Mouse (Mus musculus): ENCODE data around the gene Fbxo21. TPM values are rescaled to one million over a fixed set of nuclear protein-coding genes. Genes with fewer than 3 reads are reported as not detected.
A peak's percentile ranks its signal among the peaks of the same experiment; 100 is the strongest.

Gene Fbxo21
- polyA plus RNA-seq, 1 experiment from 2014 or later = 67.6 TPM

DNA sequence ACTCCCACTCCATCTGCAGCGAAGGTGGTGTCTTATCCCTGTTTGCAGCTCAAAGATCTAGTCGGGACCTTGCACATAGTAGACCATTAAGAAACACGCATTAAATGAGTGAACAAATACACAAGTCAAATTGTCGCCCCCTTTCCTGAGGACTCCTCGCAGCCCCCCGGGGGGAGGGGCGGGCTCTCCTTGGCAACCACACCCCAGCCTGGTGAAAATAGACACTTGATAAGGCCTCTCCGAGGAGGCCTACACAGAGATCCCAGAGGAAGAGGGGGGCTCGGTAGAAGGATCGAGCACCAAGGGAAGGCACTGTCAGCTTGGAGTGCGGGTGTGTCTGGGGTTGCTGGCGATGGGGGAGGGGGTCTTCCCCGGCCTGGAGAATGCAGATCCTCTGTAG, 49.8 kb downstream of the Fbxo21 start:
- no peak for ATAC-seq (replicated peaks; ENCODE audit: insufficient number of reproducible peaks, low FRiP score, low TSS enrichment, low read depth)
- Histone ChIP-seq H3K4me2 (ENCODE audit: low read depth, low read length) (no peak overlapping the region), H3K27me3 (ENCODE audit: control insufficient read depth, insufficient read depth, low read length) (peaks cover 55% of the 10 kb centered on the region), H3K4me1 (ENCODE audit: control insufficient read depth, insufficient read depth, low read length) (peaks cover 8% of the 10 kb centered on the region; the same call in 1 of the 2 replicates), H3K4me3 (ENCODE audit: low read depth, low read length) (no peak overlapping the region), H3K9me3 (replicated peaks; ENCODE audit: control insufficient read depth, low read length) (no peaks in the 10 kb centered on the region), H3K36me3 (replicated peaks; ENCODE audit: control insufficient read depth, insufficient read depth, low read depth, low read length) (no peaks in the 10 kb centered on the region), H3K9ac (replicated peaks; ENCODE audit: low read length) (no peak overlapping the region), H3K27ac (replicated peaks; ENCODE audit: low read depth, low read length) (no peak overlapping the region)
- under 1% methylated on average over 13 of the region's 13 CpGs for WGBS
- no peak for DNase-seq (ENCODE audit: low spot score)

DNA sequence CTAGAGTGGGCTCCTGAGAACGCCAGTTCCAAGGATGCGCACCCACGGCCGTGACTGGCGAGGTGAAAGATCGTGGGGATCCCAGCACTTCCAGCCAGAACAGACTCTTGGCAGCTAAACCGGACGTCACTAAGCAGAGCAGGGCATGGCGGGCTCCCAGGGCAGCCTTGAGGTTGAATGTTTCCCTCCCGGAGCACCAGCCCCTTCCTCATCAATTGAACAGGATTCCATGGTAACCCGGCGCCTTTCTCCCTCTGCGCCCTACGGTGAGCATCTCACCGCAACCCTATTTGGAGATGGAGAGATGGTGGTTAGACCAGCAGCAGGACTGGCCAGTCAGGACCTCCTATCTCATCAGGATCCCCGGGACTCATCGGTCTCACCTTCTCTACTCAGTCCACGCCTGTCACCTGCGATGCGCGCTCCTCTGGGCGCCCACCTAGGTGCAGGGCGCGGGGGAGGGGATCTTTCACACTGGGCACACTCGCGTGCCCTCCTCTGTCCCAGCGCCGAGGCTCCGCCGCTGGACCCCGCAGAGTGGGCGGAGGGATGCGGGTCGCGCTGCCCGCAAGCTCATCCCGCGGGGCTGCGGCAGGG, 50.7 kb downstream of the Fbxo21 start:
- WGBS = under 1% methylated on average over 39 of the region's 39 CpGs
- DNase-seq (ENCODE audit: low spot score) (peak; percentile 25), ATAC-seq (replicated peaks; ENCODE audit: insufficient number of reproducible peaks, low FRiP score, low TSS enrichment, low read depth) (no peak)
- Histone ChIP-seq H3K4me3 (ENCODE audit: low read depth, low read length) (peak overlapping the region; percentile 64), H3K27me3 (ENCODE audit: control insufficient read depth, insufficient read depth, low read length) (peaks cover 57% of the 10 kb centered on the region), H3K9ac (replicated peaks; ENCODE audit: low read length) (peak overlapping the region; percentile 51), H3K4me1 (ENCODE audit: control insufficient read depth, insufficient read depth, low read length) (peaks cover 8% of the 10 kb centered on the region; the same call in 1 of the 2 replicates), H3K27ac (replicated peaks; ENCODE audit: low read depth, low read length) (no peak overlapping the region), H3K9me3 (replicated peaks; ENCODE audit: control insufficient read depth, low read length) (no peaks in the 10 kb centered on the region), H3K36me3 (replicated peaks; ENCODE audit: control insufficient read depth, insufficient read depth, low read depth, low read length) (no peaks in the 10 kb centered on the region), H3K4me2 (ENCODE audit: low read depth, low read length) (peak overlapping the region; percentile 99)

DNA sequence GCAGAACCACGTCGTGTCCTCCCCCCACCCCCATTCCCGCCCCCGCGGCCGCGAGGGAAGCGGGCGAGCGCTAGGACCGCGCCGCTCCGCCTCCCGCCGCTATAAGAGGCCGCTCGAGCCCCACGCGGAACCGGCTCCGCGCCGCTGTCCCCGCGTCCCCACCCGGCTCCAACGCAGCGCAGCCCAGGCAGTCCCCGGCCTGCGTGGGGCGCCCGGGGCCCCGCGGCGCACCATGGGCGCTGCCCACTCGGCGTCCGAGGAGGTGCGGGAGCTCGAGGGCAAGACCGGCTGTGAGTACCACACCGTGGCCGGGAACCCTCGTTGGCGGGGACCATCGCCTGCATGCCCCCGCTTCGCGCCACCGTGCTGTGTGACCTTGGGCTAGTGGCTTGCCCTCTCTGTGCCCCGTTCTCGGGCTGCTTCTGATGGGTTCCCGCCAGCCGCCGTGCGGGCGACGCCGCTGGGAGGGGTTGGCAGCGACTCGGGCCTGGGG, 51.2 kb downstream of the Fbxo21 start, which contains the start of gene Tesc:
Gene Tesc, plus strand, starts transcription at position 46 of the 493 bp plus-strand sequence.
- H3K9ac ChIP-seq (replicated peaks; ENCODE audit: low read length) = peak within 1 kb of the TSS; percentile 51
- H3K27me3 ChIP-seq (ENCODE audit: control insufficient read depth, insufficient read depth, low read length) = peaks cover 57% of the 10 kb centered on the region
- H3K27ac ChIP-seq (replicated peaks; ENCODE audit: low read depth, low read length) = no peak within 1 kb of the TSS
- peak within 1 kb of the TSS; percentile 64 for H3K4me3 ChIP-seq (ENCODE audit: low read depth, low read length)
- ATAC-seq (replicated peaks; ENCODE audit: insufficient number of reproducible peaks, low FRiP score, low TSS enrichment, low read depth) = no peak
- WGBS = under 1% methylated on average over 45 of the region's 63 CpGs
- no peaks in the 10 kb centered on the region for H3K36me3 ChIP-seq (replicated peaks; ENCODE audit: control insufficient read depth, insufficient read depth, low read depth, low read length)
- peaks cover 8% of the 10 kb centered on the region; the same call in 1 of the 2 replicates for H3K4me1 ChIP-seq (ENCODE audit: control insufficient read depth, insufficient read depth, low read length)
- DNase-seq (ENCODE audit: low spot score) = no peak
- peak within 1 kb of the TSS; percentile 99 for H3K4me2 ChIP-seq (ENCODE audit: low read depth, low read length)
- no peaks in the 10 kb centered on the region for H3K9me3 ChIP-seq (replicated peaks; ENCODE audit: control insufficient read depth, low read length)

DNA sequence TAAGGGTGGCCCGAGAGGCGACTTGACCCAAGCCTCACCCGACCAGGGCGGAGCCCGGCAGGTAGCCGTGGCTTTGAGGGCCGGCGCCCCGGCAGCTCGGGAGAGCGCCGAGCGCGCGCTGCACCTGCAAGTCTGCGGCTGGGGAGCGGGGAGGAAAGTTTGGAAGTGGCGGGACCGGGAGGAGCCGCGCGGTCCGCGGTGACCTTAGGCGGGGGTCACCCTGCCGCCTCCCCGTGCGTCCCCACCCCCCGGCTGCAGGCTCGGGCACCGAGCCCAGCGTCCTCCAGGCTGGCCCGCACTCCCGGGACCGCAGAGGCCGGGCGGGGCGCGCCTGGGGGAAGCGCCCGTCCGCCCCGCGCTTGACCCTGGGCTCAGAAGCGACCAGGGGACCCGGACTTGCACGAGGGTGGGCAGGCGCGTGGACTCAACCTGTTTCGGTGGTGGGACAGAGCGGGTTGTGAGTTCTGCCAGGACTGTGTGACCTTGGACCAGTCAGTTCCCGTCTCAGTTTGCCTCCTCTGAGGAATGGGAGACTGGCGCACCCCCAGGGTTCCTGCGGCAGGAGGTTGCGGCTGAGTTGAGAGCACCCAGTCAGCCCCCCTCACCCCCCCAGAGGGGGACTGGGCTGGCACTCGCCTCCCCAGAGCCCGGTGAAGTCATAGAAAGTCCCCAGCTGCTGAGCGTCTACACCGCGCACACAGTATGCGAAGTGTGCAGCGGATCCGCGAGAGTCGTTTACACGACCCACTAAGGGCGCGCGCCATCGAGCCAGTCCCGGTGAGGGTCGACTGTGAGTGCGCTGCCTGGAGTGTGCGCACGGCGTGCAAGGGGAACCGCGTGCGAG, 51.9 kb downstream of the Fbxo21 start:
- no peak overlapping the region for H3K27ac ChIP-seq (replicated peaks; ENCODE audit: low read depth, low read length)
- ATAC-seq (replicated peaks; ENCODE audit: insufficient number of reproducible peaks, low FRiP score, low TSS enrichment, low read depth) (no peak), DNase-seq (ENCODE audit: low spot score) (no peak)
- peak overlapping the region; percentile 64 for H3K4me3 ChIP-seq (ENCODE audit: low read depth, low read length)
- under 1% methylated on average over 72 of the region's 79 CpGs for WGBS
- H3K4me1 ChIP-seq (ENCODE audit: control insufficient read depth, insufficient read depth, low read length) = peaks cover 8% of the 10 kb centered on the region; the same call in 1 of the 2 replicates
- peaks cover 57% of the 10 kb centered on the region for H3K27me3 ChIP-seq (ENCODE audit: control insufficient read depth, insufficient read depth, low read length)
- no peaks in the 10 kb centered on the region for H3K36me3 ChIP-seq (replicated peaks; ENCODE audit: control insufficient read depth, insufficient read depth, low read depth, low read length)
- H3K9me3 ChIP-seq (replicated peaks; ENCODE audit: control insufficient read depth, low read length) = no peaks in the 10 kb centered on the region
- peak overlapping the region; percentile 99 for H3K4me2 ChIP-seq (ENCODE audit: low read depth, low read length)
- H3K9ac ChIP-seq (replicated peaks; ENCODE audit: low read length) = no peak overlapping the region

DNA sequence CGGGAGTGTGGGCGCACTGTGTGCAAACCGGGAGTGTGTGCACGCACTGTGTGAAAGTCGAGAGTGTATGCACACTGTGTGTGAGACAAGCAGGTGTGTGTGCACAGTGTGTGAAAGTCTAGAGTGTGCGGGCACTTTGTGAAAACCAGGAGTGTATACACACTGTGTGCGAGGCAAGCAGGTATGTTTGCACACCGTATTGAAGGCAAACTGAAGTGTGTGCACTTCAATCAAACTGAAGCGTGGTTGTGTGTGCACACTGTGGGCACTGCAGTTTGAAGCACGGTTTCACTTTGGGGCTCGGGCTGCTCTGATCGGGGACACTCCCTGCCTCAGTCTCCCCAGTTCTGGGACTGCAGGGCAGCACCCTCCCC, 52.5 kb downstream of the Fbxo21 start:
- WGBS = 5% methylated on average over 12 of the region's 12 CpGs
- no peak overlapping the region for H3K27ac ChIP-seq (replicated peaks; ENCODE audit: low read depth, low read length)
- H3K4me3 ChIP-seq (ENCODE audit: low read depth, low read length) = peak overlapping the region; percentile 64
- no peaks in the 10 kb centered on the region for H3K9me3 ChIP-seq (replicated peaks; ENCODE audit: control insufficient read depth, low read length)
- H3K4me2 ChIP-seq (ENCODE audit: low read depth, low read length) = peak overlapping the region; percentile 32
- ATAC-seq (replicated peaks; ENCODE audit: insufficient number of reproducible peaks, low FRiP score, low TSS enrichment, low read depth) (peak; percentile 35), DNase-seq (ENCODE audit: low spot score) (no peak)
- H3K36me3 ChIP-seq (replicated peaks; ENCODE audit: control insufficient read depth, insufficient read depth, low read depth, low read length) = no peaks in the 10 kb centered on the region
- H3K9ac ChIP-seq (replicated peaks; ENCODE audit: low read length) = no peak overlapping the region
- peaks cover 8% of the 10 kb centered on the region; the same call in 1 of the 2 replicates for H3K4me1 ChIP-seq (ENCODE audit: control insufficient read depth, insufficient read depth, low read length)
- H3K27me3 ChIP-seq (ENCODE audit: control insufficient read depth, insufficient read depth, low read length) = peaks cover 57% of the 10 kb centered on the region

DNA sequence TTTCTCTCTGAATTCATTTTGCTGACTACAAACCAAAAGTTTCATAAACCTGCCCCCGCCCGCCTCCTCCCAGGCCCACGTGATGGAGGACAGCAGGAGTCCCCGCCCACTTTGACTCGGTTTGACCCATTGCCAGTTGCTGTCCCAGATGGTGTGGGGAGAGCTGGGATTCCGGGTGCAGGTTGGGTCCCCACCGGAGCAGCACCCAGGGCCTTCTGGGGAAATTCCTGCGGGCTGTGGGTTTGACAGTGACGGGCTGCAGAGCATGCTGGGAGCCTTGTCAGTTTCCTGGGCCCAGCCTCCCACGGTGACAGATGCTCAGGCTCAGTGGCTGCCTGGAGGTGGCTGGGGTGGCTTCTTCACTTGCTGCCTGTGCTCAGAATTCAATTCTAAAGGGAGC, 52.9 kb downstream of the Fbxo21 start:
- DNase-seq (ENCODE audit: low spot score) (peak; percentile 24), ATAC-seq (replicated peaks; ENCODE audit: insufficient number of reproducible peaks, low FRiP score, low TSS enrichment, low read depth) (no peak)
- H3K4me1 ChIP-seq (ENCODE audit: control insufficient read depth, insufficient read depth, low read length) = peaks cover 8% of the 10 kb centered on the region; the same call in 1 of the 2 replicates
- H3K4me2 ChIP-seq (ENCODE audit: low read depth, low read length) = peak overlapping the region; percentile 32; the same call in 1 of the 2 replicates
- 3% methylated on average over 10 of the region's 10 CpGs for WGBS
- no peak overlapping the region for H3K9ac ChIP-seq (replicated peaks; ENCODE audit: low read length)
- peak overlapping the region; percentile 64; the same call in 1 of the 2 replicates for H3K4me3 ChIP-seq (ENCODE audit: low read depth, low read length)
- peaks cover 57% of the 10 kb centered on the region for H3K27me3 ChIP-seq (ENCODE audit: control insufficient read depth, insufficient read depth, low read length)
- H3K27ac ChIP-seq (replicated peaks; ENCODE audit: low read depth, low read length) = no peak overlapping the region
- H3K9me3 ChIP-seq (replicated peaks; ENCODE audit: control insufficient read depth, low read length) = no peaks in the 10 kb centered on the region
- no peaks in the 10 kb centered on the region for H3K36me3 ChIP-seq (replicated peaks; ENCODE audit: control insufficient read depth, insufficient read depth, low read depth, low read length)

DNA sequence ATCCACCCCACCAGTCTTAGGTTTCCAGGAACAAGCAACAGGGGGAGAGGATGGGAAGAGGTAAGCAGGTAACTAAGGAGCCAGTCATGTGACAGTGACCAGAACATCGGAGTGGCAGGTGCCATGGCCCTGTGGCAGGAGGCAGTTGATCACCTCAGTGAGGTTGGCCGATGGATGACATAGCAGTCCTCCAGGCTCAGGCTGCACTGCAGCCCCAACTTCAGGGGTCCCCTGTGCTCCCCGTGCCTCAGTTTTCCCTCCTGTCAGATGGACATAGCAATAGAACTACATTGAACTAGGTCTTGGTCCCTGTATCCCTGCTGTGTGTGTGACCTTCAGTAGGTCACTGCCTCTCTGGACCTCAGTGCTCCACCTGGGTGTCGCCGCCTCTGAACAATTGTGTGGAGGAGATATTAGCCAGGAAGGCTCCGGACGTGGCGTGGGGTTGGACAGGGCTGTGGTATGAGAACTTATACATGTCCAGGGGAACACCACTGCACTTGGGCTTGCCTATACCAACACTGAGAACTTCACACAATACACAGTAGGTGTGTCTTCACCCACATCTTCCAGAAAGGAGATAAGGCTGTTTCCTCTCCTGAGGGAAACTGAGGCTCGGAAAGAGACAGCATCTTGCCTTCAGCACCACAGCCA, 53.6 kb downstream of the Fbxo21 start:
- DNase-seq (ENCODE audit: low spot score) (no peak), ATAC-seq (replicated peaks; ENCODE audit: insufficient number of reproducible peaks, low FRiP score, low TSS enrichment, low read depth) (no peak)
- no peak overlapping the region for H3K27ac ChIP-seq (replicated peaks; ENCODE audit: low read depth, low read length)
- WGBS = 85% methylated on average over 9 of the region's 9 CpGs
- no peak overlapping the region for H3K4me3 ChIP-seq (ENCODE audit: low read depth, low read length)
- H3K9me3 ChIP-seq (replicated peaks; ENCODE audit: control insufficient read depth, low read length) = no peaks in the 10 kb centered on the region
- H3K4me1 ChIP-seq (ENCODE audit: control insufficient read depth, insufficient read depth, low read length) = peaks cover 8% of the 10 kb centered on the region; the same call in 1 of the 2 replicates
- H3K27me3 ChIP-seq (ENCODE audit: control insufficient read depth, insufficient read depth, low read length) = peaks cover 57% of the 10 kb centered on the region
- no peak overlapping the region for H3K4me2 ChIP-seq (ENCODE audit: low read depth, low read length)
- H3K36me3 ChIP-seq (replicated peaks; ENCODE audit: control insufficient read depth, insufficient read depth, low read depth, low read length) = no peaks in the 10 kb centered on the region
- no peak overlapping the region for H3K9ac ChIP-seq (replicated peaks; ENCODE audit: low read length)
